Mouse (Mus musculus) skeletal muscle tissue, adult 2 months (tissue): ENCODE data around the gene Hmg20b.

Experiments
- DNase-seq: peaks from one replicate; pipeline ENCODE4 v3.0.0-alpha.2; 2012; ENCODE audit warnings: low read depth, low spot score

The Hmg20b gene

GRCm38 (mm10) chr10:81354738-81355477 is 4.6 kb upstream of the Hmg20b start:
- no peak for DNase-seq

- DNase-seq: no peak
These were observed 1.5 kb upstream of the Hmg20b start for GRCm38 (mm10) chr10:81351678-81352291.

GRCm38 (mm10) chr10:81349961-81350350 is 324 bp downstream of the Hmg20b start:
- no peak for DNase-seq

GRCm38 (mm10) chr10:81349146-81349545 is 1.1 kb downstream of the Hmg20b start:
- no peak for DNase-seq

GRCm38 (mm10) chr10:81346453-81347067 is 3.7 kb downstream of the Hmg20b start:
- no peak for DNase-seq

GRCm38 (mm10) chr10:81345162-81345534 is 5.1 kb downstream of the Hmg20b start:
- DNase-seq: no peak

GRCm38 (mm10) chr10:81344421-81345161 is 5.7 kb downstream of the Hmg20b start:
- no peak for DNase-seq

- DNase-seq: no peak
These were observed 7.4 kb downstream of the Hmg20b start, which contains the start of gene Gipc3 for GRCm38 (mm10) chr10:81342686-81343505. TSS of gene Gipc3 (minus strand) at chr10:81343266.

GRCm38 (mm10) chr10:81341333-81341949 is 8.8 kb downstream of the Hmg20b start:
- DNase-seq: no peak

- DNase-seq: no peak
These were observed 9.5 kb downstream of the Hmg20b start for GRCm38 (mm10) chr10:81340551-81341332.

- DNase-seq: no peak
These were observed 13.7 kb downstream of the Hmg20b start for GRCm38 (mm10) chr10:81336558-81336957.

GRCm38 (mm10) chr10:81335393-81336340 is 14.6 kb downstream of the Hmg20b start:
- no peak for DNase-seq

- DNase-seq: no peak
These were observed 16.0 kb downstream of the Hmg20b start for GRCm38 (mm10) chr10:81334324-81334723.

GRCm38 (mm10) chr10:81332277-81332676 is 18.0 kb downstream of the Hmg20b start:
- no peak for DNase-seq

- no peak for DNase-seq
These were observed 20.3 kb downstream of the Hmg20b start for GRCm38 (mm10) chr10:81330007-81330406.

- DNase-seq: no peak
These were observed 20.9 kb downstream of the Hmg20b start for GRCm38 (mm10) chr10:81329194-81329975.

GRCm38 (mm10) chr10:81328386-81328785 is 21.9 kb downstream of the Hmg20b start, which contains the start of gene Tbxa2r:
TSS of gene Tbxa2r (plus strand) at chr10:81328731.
- no peak for DNase-seq

- DNase-seq: no peak
These were observed 22.3 kb downstream of the Hmg20b start for GRCm38 (mm10) chr10:81327959-81328358.
